Mouse (Mus musculus): Measurements from ENCODE around the gene Lifr. TPM values are rescaled to one million over a fixed set of nuclear protein-coding genes. Genes with fewer than 3 reads are reported as not detected.

Gene Lifr
- total and polyA plus RNA-seq, 2 experiments from 2014 or later, result 14.9 to 24.0 TPM

- Histone ChIP-seq H3K4me3 (ENCODE audit: low read depth, low read length) (no peak overlapping the region), H3K4me2 (ENCODE audit: low read depth, low read length) (no peak overlapping the region), H3K9me3 (replicated peaks; ENCODE audit: control insufficient read depth, low read length) (no peaks in the 10 kb centered on the region), H3K9ac (replicated peaks; ENCODE audit: low read depth, low read length) (no peak overlapping the region), H3K27me3 (ENCODE audit: control insufficient read depth, insufficient read depth, low read length) (no peaks in the 10 kb centered on the region), H3K36me3 (replicated peaks; ENCODE audit: control insufficient read depth, insufficient read depth, low read length) (no peaks in the 10 kb centered on the region), H3K4me1 (ENCODE audit: control insufficient read depth, insufficient read depth) (no peaks in the 10 kb centered on the region), H3K27ac (ENCODE audit: low read depth) (no peak overlapping the region)
- TF ChIP-seq EP300 (IDR thresholded peaks at IDR 0.05; ENCODE audit: low read depth) (no peak), CTCF (IDR thresholded peaks at IDR 0.05; ENCODE audit: low read depth) (no peak)
- DNase-seq (ENCODE audit: low spot score) (no peak), ATAC-seq (ENCODE audit: insufficient read depth, low read depth) (no peak)
- 76% methylated on average over 15 of the region's 15 CpGs for WGBS
These were observed 151.9 kb downstream of the Lifr start for GRCm38 (mm10) chr15:7242161-7242850.

Other genes starting within 250 kb of the Lifr start
- 5.5 and 12.4 TPM in 2 replicates for gene Osmr, start 215.6 kb upstream of the Lifr start, total RNA-seq (2014; rRNA removed; ENCODE audit: low replicate concordance)
- gene Osmr, start 215.6 kb upstream of the Lifr start, polyA plus RNA-seq (2015; fragmentation: Nextera tagmentation; extraction: Ambion mirVana), result 2.5 and 2.6 TPM in 2 replicates